Mouse (Mus musculus): ENCODE measurements around the gene Atad1. TPM values are rescaled to one million over a fixed set of nuclear protein-coding genes. Genes with fewer than 3 reads are reported as not detected.
"Not testable (repeated sequence)": the region's sequence is repeated elsewhere in the genome, so short reads cannot be mapped to it uniquely, and the experiment has no call there.

Atad1 gene
- polyA plus RNA-seq, 1 experiment from 2014 or later = 110 TPM

DNA sequence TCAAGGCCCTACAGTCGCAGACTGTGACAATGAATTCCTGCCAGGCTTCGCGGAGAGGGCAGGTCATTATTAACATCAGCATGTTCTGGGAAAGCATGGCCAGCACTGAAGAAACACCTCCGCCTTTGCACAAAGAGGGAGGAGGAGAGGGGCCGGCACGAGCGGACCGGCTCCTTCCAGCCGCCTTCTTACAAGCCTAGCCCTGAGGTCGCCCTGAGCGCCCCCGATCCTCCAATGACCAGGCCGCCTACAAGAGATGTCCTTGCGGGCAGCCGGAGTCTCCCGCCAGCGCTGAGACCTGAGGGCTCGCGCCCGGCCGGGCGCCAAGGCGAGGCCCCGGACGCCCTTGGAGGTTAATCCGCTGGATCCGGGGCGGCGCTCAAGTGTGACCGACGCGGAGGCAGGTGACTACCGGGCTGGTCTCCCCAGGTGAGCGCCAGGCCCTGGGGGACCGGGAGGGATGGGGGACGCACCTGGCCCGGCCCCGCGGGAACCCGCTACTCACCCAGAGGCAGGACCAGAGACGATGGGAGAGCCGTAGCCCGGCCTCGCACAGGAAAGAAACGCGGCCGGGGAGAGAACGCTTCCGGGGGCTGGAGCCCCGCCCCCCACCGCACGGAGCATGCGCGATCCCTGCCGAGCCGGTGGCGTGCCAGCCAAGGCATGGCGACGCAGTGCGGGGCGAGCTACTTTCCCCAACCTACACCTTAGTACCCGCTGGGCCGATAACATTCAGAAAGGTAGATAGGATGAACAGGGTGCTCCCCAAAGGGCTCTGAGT lies 27.6 kb downstream of the Atad1 start:
- peak overlapping the region; percentile 47 for H3K4me2 ChIP-seq (replicated peaks; ENCODE audit: low read depth, low read length)
- DNase-seq (ENCODE audit: low spot score) = peak; percentile 94
- no peaks in the 10 kb centered on the region for H3K9me3 ChIP-seq (ENCODE audit: control insufficient read depth, low read length)
- H3K27me3 ChIP-seq (ENCODE audit: control insufficient read depth, insufficient read depth, low read length) = no peaks in the 10 kb centered on the region
- ATAC-seq (ENCODE audit: low FRiP score) = peak; percentile 97
- peak overlapping the region; percentile 87 for H3K9ac ChIP-seq (ENCODE audit: low read depth, low read length)
- WGBS = under 1% methylated on average over 54 of the region's 63 CpGs
- peak overlapping the region; percentile 81 for H3K4me3 ChIP-seq (ENCODE audit: low read depth, low read length)
- no peaks in the 10 kb centered on the region for H3K4me1 ChIP-seq (replicated peaks; ENCODE audit: control insufficient read depth, insufficient read depth, low read length)
- peak overlapping the region; percentile 92 for H3K27ac ChIP-seq (ENCODE audit: low read depth, low read length)
- no peaks in the 10 kb centered on the region for H3K36me3 ChIP-seq (ENCODE audit: control insufficient read depth, insufficient read depth, low read length)

DNA sequence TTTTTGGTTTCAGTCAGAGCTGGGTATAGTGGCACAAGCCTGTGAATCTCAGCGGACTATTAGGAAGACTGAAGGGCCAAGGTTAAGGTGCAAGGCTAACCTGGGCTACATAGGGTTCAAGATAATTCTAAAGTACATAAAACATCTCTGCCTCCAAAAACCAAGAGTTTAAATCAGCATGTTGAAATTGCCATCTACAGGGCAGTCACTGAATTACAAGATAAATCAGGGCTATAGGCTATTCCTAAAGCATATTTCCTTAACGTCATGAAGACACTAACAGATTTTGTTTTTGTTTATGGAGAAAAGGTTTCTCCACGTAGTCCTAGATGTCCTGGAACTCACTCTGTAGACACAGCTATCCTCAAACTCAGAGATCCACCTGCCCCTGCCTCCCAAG lies 29.3 kb downstream of the Atad1 start:
- DNase-seq (ENCODE audit: low spot score) = peak; percentile 41
- WGBS = 83% methylated on average over 3 of the region's 3 CpGs
- H3K27ac ChIP-seq (ENCODE audit: low read depth, low read length) = no peak overlapping the region
- no peak overlapping the region for H3K9ac ChIP-seq (ENCODE audit: low read depth, low read length)
- ATAC-seq (ENCODE audit: low FRiP score) = no peak
- H3K9me3 ChIP-seq (ENCODE audit: control insufficient read depth, low read length) = no peaks in the 10 kb centered on the region
- H3K27me3 ChIP-seq (ENCODE audit: control insufficient read depth, insufficient read depth, low read length) = no peaks in the 10 kb centered on the region
- H3K4me3 ChIP-seq (ENCODE audit: low read depth, low read length) = no peak overlapping the region
- H3K4me1 ChIP-seq (replicated peaks; ENCODE audit: control insufficient read depth, insufficient read depth, low read length) = no peaks in the 10 kb centered on the region
- no peaks in the 10 kb centered on the region for H3K36me3 ChIP-seq (ENCODE audit: control insufficient read depth, insufficient read depth, low read length)
- H3K4me2 ChIP-seq (replicated peaks; ENCODE audit: low read depth, low read length) = no peak overlapping the region

- Histone ChIP-seq H3K9me3 (ENCODE audit: control insufficient read depth, low read length) (no peaks in the 10 kb centered on the region), H3K4me2 (replicated peaks; ENCODE audit: low read depth, low read length) (no peak overlapping the region), H3K36me3 (ENCODE audit: control insufficient read depth, insufficient read depth, low read length) (0 out of 2 replicates have a peak, but pooled peaks cover 2% of the 10 kb centered on the region), H3K4me3 (ENCODE audit: low read depth, low read length) (no peak overlapping the region), H3K9ac (ENCODE audit: low read depth, low read length) (no peak overlapping the region), H3K27ac (ENCODE audit: low read depth, low read length) (no peak overlapping the region), H3K27me3 (ENCODE audit: control insufficient read depth, insufficient read depth, low read length) (no peaks in the 10 kb centered on the region), H3K4me1 (replicated peaks; ENCODE audit: control insufficient read depth, insufficient read depth, low read length) (no peaks in the 10 kb centered on the region)
- WGBS = 93% methylated on average over 5 of the region's 5 CpGs
- no peak for ATAC-seq (ENCODE audit: low FRiP score)
- DNase-seq (ENCODE audit: low spot score) = no peak
Observed at GRCm38 (mm10) chr19:32708996-32709395, 30.6 kb downstream of the Atad1 start.

- H3K9me3 ChIP-seq (ENCODE audit: control insufficient read depth, low read length) = no peaks in the 10 kb centered on the region
- no peak for ATAC-seq (ENCODE audit: low FRiP score)
- WGBS = 83% methylated on average over 3 of the region's 3 CpGs
- no peaks in the 10 kb centered on the region for H3K4me1 ChIP-seq (replicated peaks; ENCODE audit: control insufficient read depth, insufficient read depth, low read length)
- DNase-seq (ENCODE audit: low spot score) = no peak
- H3K4me2 ChIP-seq (replicated peaks; ENCODE audit: low read depth, low read length) = no peak overlapping the region
- no peak overlapping the region for H3K4me3 ChIP-seq (ENCODE audit: low read depth, low read length)
- H3K27ac ChIP-seq (ENCODE audit: low read depth, low read length) = no peak overlapping the region
- H3K36me3 ChIP-seq (ENCODE audit: control insufficient read depth, insufficient read depth, low read length) = peaks cover 5% of the 10 kb centered on the region; the same call in 1 of the 2 replicates
- H3K9ac ChIP-seq (ENCODE audit: low read depth, low read length) = no peak overlapping the region
- no peaks in the 10 kb centered on the region for H3K27me3 ChIP-seq (ENCODE audit: control insufficient read depth, insufficient read depth, low read length)
Observed at GRCm38 (mm10) chr19:32702191-32702590, 37.4 kb downstream of the Atad1 start.

GRCm38 (mm10) chr19:32696674-32697073 lies 42.9 kb downstream of the Atad1 start:
- H3K9ac ChIP-seq (ENCODE audit: low read depth, low read length) = no peak overlapping the region
- ATAC-seq (ENCODE audit: low FRiP score) (no peak), DNase-seq (ENCODE audit: low spot score) (no peak)
- no peaks in the 10 kb centered on the region for H3K4me1 ChIP-seq (replicated peaks; ENCODE audit: control insufficient read depth, insufficient read depth, low read length)
- H3K27ac ChIP-seq (ENCODE audit: low read depth, low read length) = no peak overlapping the region
- no peaks in the 10 kb centered on the region for H3K9me3 ChIP-seq (ENCODE audit: control insufficient read depth, low read length)
- H3K4me3 ChIP-seq (ENCODE audit: low read depth, low read length) = no peak overlapping the region
- no peaks in the 10 kb centered on the region for H3K27me3 ChIP-seq (ENCODE audit: control insufficient read depth, insufficient read depth, low read length)
- H3K36me3 ChIP-seq (ENCODE audit: control insufficient read depth, insufficient read depth, low read length) = peaks cover 5% of the 10 kb centered on the region; the same call in 1 of the 2 replicates
- WGBS = 99% methylated on average over 2 of the region's 2 CpGs
- no peak overlapping the region for H3K4me2 ChIP-seq (replicated peaks; ENCODE audit: low read depth, low read length)

- peak; percentile 25 for DNase-seq (ENCODE audit: low spot score)
- Histone ChIP-seq H3K4me3 (ENCODE audit: low read depth, low read length) (no peak overlapping the region), H3K9ac (ENCODE audit: low read depth, low read length) (no peak overlapping the region), H3K4me2 (replicated peaks; ENCODE audit: low read depth, low read length) (no peak overlapping the region), H3K9me3 (ENCODE audit: control insufficient read depth, low read length) (no peaks in the 10 kb centered on the region), H3K27me3 (ENCODE audit: control insufficient read depth, insufficient read depth, low read length) (no peaks in the 10 kb centered on the region), H3K4me1 (replicated peaks; ENCODE audit: control insufficient read depth, insufficient read depth, low read length) (no peaks in the 10 kb centered on the region), H3K27ac (ENCODE audit: low read depth, low read length) (no peak overlapping the region), H3K36me3 (ENCODE audit: control insufficient read depth, insufficient read depth, low read length) (0 out of 2 replicates have a peak, but pooled peaks cover 2% of the 10 kb centered on the region)
- ATAC-seq (ENCODE audit: low FRiP score) = no peak
- WGBS = 90% methylated on average over 6 of the region's 6 CpGs
Observed at GRCm38 (mm10) chr19:32689724-32690123, 49.9 kb downstream of the Atad1 start.

DNA sequence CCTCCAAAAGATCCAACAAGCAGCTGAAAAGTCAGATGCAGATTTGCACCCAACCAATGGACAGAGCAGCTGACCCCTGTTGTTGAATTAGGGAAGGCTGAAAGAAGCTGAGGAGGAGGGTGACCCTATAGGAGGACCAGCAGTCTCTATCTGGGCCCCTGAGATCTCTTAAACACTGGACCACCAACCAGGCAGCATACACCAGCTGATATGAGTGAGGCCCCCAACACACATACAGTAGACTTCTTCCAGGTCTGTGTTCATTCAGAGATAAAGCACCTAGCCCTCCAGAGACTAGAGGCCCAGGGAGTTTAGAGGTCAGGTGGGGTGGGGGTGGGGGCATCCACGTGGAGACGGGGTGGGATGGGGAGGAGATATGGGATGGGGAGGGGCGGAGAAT lies 51.4 kb downstream of the Atad1 start:
- not testable (repeated sequence) for H3K4me2 ChIP-seq (replicated peaks; ENCODE audit: low read depth, low read length); H3K36me3 ChIP-seq (ENCODE audit: control insufficient read depth, insufficient read depth, low read length); ATAC-seq (ENCODE audit: low FRiP score); H3K27me3 ChIP-seq (ENCODE audit: control insufficient read depth, insufficient read depth, low read length); H3K4me1 ChIP-seq (replicated peaks; ENCODE audit: control insufficient read depth, insufficient read depth, low read length); H3K4me3 ChIP-seq (ENCODE audit: low read depth, low read length); H3K27ac ChIP-seq (ENCODE audit: low read depth, low read length); DNase-seq (ENCODE audit: low spot score); H3K9ac ChIP-seq (ENCODE audit: low read depth, low read length); H3K9me3 ChIP-seq (ENCODE audit: control insufficient read depth, low read length)
- 96% methylated on average over 3 of the region's 3 CpGs for WGBS

DNA sequence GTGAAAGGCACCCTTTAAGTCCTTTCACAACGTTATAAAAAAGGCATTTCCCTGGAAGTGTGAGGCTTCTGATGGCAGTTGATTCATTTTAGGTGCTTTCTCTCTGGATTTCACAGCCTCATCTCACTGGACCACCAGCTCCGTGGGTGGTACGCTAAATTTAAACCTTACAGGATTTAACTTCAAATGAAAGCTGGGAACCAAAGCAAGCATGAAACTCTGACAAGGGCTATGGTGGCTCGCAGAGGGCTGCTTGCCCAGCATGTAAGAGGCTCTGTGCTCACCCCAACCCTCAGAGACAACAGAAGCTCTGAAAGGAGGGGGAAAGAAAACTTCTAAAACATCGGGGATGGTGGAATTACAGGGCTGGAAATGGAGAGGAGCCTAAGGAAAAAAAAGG lies 51.9 kb downstream of the Atad1 start:
- H3K4me3 ChIP-seq (ENCODE audit: low read depth, low read length) = no peak overlapping the region
- DNase-seq (ENCODE audit: low spot score) = no peak
- no peaks in the 10 kb centered on the region for H3K9me3 ChIP-seq (ENCODE audit: control insufficient read depth, low read length)
- 0 out of 2 replicates have a peak, but pooled peaks cover 2% of the 10 kb centered on the region for H3K36me3 ChIP-seq (ENCODE audit: control insufficient read depth, insufficient read depth, low read length)
- H3K27me3 ChIP-seq (ENCODE audit: control insufficient read depth, insufficient read depth, low read length) = no peaks in the 10 kb centered on the region
- no peak overlapping the region for H3K27ac ChIP-seq (ENCODE audit: low read depth, low read length)
- ATAC-seq (ENCODE audit: low FRiP score) = no peak
- no peaks in the 10 kb centered on the region for H3K4me1 ChIP-seq (replicated peaks; ENCODE audit: control insufficient read depth, insufficient read depth, low read length)
- no peak overlapping the region for H3K4me2 ChIP-seq (replicated peaks; ENCODE audit: low read depth, low read length)
- 88% methylated on average over 5 of the region's 5 CpGs for WGBS
- H3K9ac ChIP-seq (ENCODE audit: low read depth, low read length) = no peak overlapping the region

- 0 out of 2 replicates have a peak, but pooled peaks cover 2% of the 10 kb centered on the region for H3K36me3 ChIP-seq (ENCODE audit: control insufficient read depth, insufficient read depth, low read length)
- WGBS = 94% methylated on average over 5 of the region's 5 CpGs
- no peaks in the 10 kb centered on the region for H3K27me3 ChIP-seq (ENCODE audit: control insufficient read depth, insufficient read depth, low read length)
- H3K9ac ChIP-seq (ENCODE audit: low read depth, low read length) = no peak overlapping the region
- no peak overlapping the region for H3K4me3 ChIP-seq (ENCODE audit: low read depth, low read length)
- no peak overlapping the region for H3K27ac ChIP-seq (ENCODE audit: low read depth, low read length)
- H3K4me1 ChIP-seq (replicated peaks; ENCODE audit: control insufficient read depth, insufficient read depth, low read length) = no peaks in the 10 kb centered on the region
- ATAC-seq (ENCODE audit: low FRiP score) = no peak
- H3K9me3 ChIP-seq (ENCODE audit: control insufficient read depth, low read length) = no peaks in the 10 kb centered on the region
- DNase-seq (ENCODE audit: low spot score) = no peak
- H3K4me2 ChIP-seq (replicated peaks; ENCODE audit: low read depth, low read length) = no peak overlapping the region
Observed at GRCm38 (mm10) chr19:32683081-32683480, 56.5 kb downstream of the Atad1 start.
